Mouse (Mus musculus): ENCODE measurements around the gene Blm. TPM values are rescaled to one million over a fixed set of nuclear protein-coding genes. Genes with fewer than 3 reads are reported as not detected.
"Not testable (repeated sequence)": the region's sequence is repeated elsewhere in the genome, so short reads cannot be mapped to it uniquely, and the experiment has no call there.

Gene Blm
- polyA plus RNA-seq, 1 experiment from 2014 or later = 35.6 TPM

GRCm38 (mm10) chr7:80507697-80508096 lies 27.2 kb downstream of the Blm start:
- H3K4me3 ChIP-seq; H3K27me3 ChIP-seq (ENCODE audit: insufficient read depth, poor library complexity, severe bottlenecking); DNase-seq (ENCODE audit: low spot score); H3K4me1 ChIP-seq; H3K27ac ChIP-seq; H3K9me3 ChIP-seq: not testable (repeated sequence)
- H3K36me3 ChIP-seq = peaks cover 92% of the 10 kb centered on the region
- 96% methylated on average over 26 of the region's 26 CpGs for WGBS

DNA sequence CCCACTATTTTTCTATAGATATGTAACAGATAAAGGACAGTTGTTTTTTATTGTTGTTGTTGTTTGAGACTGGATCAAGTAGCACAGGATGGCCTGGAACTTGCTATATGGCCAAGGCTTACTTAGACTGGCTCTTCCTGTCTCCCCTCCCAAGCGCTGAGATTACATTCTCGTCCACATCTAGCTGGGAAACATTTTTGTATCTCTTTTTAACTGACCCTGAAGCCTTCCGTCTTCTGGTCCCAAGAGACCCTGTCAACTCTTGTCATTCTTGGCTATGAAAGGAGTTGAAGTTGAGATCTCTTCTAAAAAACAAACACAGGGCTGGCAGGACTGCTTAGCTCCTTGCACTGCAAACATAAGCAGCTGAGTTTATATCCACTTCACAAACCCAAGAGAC lies 28.9 kb downstream of the Blm start:
- DNase-seq (ENCODE audit: low spot score) = no peak
- Histone ChIP-seq H3K4me3 (no peak overlapping the region), H3K9me3 (no peaks in the 10 kb centered on the region), H3K27ac (no peak overlapping the region), H3K4me1 (no peaks in the 10 kb centered on the region), H3K27me3 (ENCODE audit: insufficient read depth, poor library complexity, severe bottlenecking) (no peaks in the 10 kb centered on the region), H3K36me3 (peaks cover 90% of the 10 kb centered on the region)
- 60% methylated on average over 3 of the region's 3 CpGs for WGBS

- H3K27ac ChIP-seq = no peak overlapping the region
- H3K4me3 ChIP-seq = no peak overlapping the region
- 87% methylated on average over 3 of the region's 3 CpGs for whole genome bisulfite sequencing
- no peaks in the 10 kb centered on the region for H3K27me3 ChIP-seq (ENCODE audit: insufficient read depth, poor library complexity, severe bottlenecking)
- H3K36me3 ChIP-seq = peaks cover 87% of the 10 kb centered on the region
- H3K9me3 ChIP-seq = no peaks in the 10 kb centered on the region
- no peaks in the 10 kb centered on the region for H3K4me1 ChIP-seq
- DNase-seq (ENCODE audit: low spot score) = no peak
These were observed 30.0 kb downstream of the Blm start for GRCm38 (mm10) chr7:80504920-80505319.

DNA sequence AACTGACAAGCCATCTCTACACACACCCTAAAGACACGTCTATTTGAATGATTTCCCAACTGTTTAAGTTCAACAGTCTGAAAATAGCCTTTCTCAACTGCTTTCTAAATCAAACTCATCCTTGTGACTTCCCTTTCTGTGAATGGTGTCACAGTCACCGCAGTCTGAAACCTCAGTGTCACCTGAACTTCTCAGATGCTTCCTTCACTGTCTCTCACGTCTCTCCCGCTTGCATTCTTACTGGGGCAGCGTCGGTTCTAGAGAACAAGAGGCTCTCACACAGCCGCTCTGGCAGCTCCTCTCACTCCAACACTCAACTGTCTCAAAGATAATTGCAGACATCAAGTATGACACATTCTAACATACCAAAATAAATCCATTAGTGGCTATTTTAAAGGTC lies 33.9 kb downstream of the Blm start:
- H3K27ac ChIP-seq = no peak overlapping the region
- H3K36me3 ChIP-seq = peaks cover 64% of the 10 kb centered on the region
- no peak overlapping the region for H3K4me3 ChIP-seq
- H3K4me1 ChIP-seq = no peaks in the 10 kb centered on the region
- no peaks in the 10 kb centered on the region for H3K9me3 ChIP-seq
- 52% methylated on average over 7 of the region's 7 CpGs for WGBS
- DNase-seq (ENCODE audit: low spot score) = no peak
- H3K27me3 ChIP-seq (ENCODE audit: insufficient read depth, poor library complexity, severe bottlenecking) = no peaks in the 10 kb centered on the region

- H3K4me3 ChIP-seq = no peak overlapping the region
- no peaks in the 10 kb centered on the region for H3K9me3 ChIP-seq
- DNase-seq (ENCODE audit: low spot score) = no peak
- peaks cover 58% of the 10 kb centered on the region for H3K36me3 ChIP-seq
- H3K27ac ChIP-seq = no peak overlapping the region
- H3K27me3 ChIP-seq (ENCODE audit: insufficient read depth, poor library complexity, severe bottlenecking) = no peaks in the 10 kb centered on the region
- no peaks in the 10 kb centered on the region for H3K4me1 ChIP-seq
These were observed 34.8 kb downstream of the Blm start for GRCm38 (mm10) chr7:80500099-80500498.

DNA sequence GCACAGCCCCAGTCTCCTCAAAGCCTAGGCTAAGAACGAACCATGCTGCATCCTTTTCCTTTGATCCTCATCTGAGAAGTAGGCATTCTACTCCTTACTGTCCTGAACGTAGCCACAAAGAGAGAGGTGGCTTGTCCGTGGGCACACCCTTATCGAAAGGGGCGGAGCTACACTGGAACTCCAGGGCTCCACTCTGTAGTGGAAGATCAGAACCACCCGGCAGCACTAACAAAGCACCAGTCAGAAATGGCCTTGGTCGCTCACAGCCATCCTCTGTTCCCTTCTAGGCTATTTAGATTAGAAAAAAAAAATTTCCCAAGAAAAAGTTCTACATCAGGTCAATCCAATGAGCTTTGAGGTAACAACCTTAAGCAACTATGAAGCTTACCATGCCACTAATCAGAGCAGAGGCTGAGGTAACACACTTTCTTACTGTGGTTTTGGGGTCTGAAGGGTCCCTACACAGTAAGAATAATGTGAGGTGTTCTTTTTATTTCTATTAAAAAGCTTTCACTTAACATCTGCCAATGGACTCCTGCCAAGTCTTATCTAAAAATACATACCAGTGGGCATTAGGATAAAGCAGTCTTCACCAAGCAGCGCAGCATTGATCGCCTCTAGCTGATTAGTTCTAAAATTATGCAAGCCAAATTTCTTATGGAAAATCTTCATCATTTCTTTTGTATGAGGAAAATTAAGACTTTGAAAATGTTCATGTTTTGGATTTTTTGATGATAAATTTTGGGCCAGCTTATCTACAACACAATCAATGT lies 35.5 kb downstream of the Blm start:
- DNase-seq (ENCODE audit: low spot score) = no peak
- Histone ChIP-seq H3K36me3 (peaks cover 58% of the 10 kb centered on the region), H3K4me1 (no peaks in the 10 kb centered on the region), H3K9me3 (no peaks in the 10 kb centered on the region), H3K4me3 (no peak overlapping the region), H3K27me3 (ENCODE audit: insufficient read depth, poor library complexity, severe bottlenecking) (no peaks in the 10 kb centered on the region), H3K27ac (no peak overlapping the region)
- 77% methylated on average over 9 of the region's 9 CpGs for WGBS

- WGBS = 92% methylated on average over 3 of the region's 3 CpGs
- H3K4me3 ChIP-seq = no peak overlapping the region
- no peaks in the 10 kb centered on the region for H3K27me3 ChIP-seq (ENCODE audit: insufficient read depth, poor library complexity, severe bottlenecking)
- no peak for DNase-seq (ENCODE audit: low spot score)
- H3K36me3 ChIP-seq = peaks cover 50% of the 10 kb centered on the region
- no peaks in the 10 kb centered on the region for H3K9me3 ChIP-seq
- H3K4me1 ChIP-seq = no peaks in the 10 kb centered on the region
- no peak overlapping the region for H3K27ac ChIP-seq
These were observed 38.3 kb downstream of the Blm start for GRCm38 (mm10) chr7:80496656-80497055.

DNA sequence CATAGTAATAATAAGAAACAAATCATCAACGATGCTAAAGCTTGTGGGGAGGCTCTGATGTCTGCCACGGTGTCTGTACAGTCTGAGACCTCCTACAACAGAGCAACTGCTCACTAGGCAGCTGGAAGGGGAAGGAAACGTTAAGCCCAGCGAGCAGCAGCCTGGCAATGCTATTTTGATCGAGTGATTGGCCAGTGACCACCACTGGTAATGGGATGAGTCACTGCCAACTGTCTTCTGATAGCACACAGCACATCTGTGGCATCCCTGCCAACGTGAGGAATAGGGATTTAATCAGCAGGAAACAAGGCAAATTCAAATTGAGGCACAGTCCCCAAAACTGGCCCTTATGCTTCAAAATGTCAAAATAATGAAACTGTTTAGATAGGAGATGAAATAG lies 39.7 kb downstream of the Blm start:
- H3K27ac ChIP-seq = no peak overlapping the region
- H3K4me3 ChIP-seq = no peak overlapping the region
- 81% methylated on average over 6 of the region's 6 CpGs for WGBS
- H3K9me3 ChIP-seq = no peaks in the 10 kb centered on the region
- no peaks in the 10 kb centered on the region for H3K4me1 ChIP-seq
- H3K27me3 ChIP-seq (ENCODE audit: insufficient read depth, poor library complexity, severe bottlenecking) = no peaks in the 10 kb centered on the region
- H3K36me3 ChIP-seq = peaks cover 52% of the 10 kb centered on the region
- no peak for DNase-seq (ENCODE audit: low spot score)

- Histone ChIP-seq H3K27me3 (ENCODE audit: insufficient read depth, poor library complexity, severe bottlenecking) (no peaks in the 10 kb centered on the region), H3K27ac (no peak overlapping the region), H3K4me3 (no peak overlapping the region), H3K4me1 (no peaks in the 10 kb centered on the region), H3K36me3 (peaks cover 51% of the 10 kb centered on the region), H3K9me3 (no peaks in the 10 kb centered on the region)
- DNase-seq (ENCODE audit: low spot score) = no peak
- 90% methylated on average over 3 of the region's 3 CpGs for WGBS
These were observed 42.9 kb downstream of the Blm start for GRCm38 (mm10) chr7:80491995-80492394.

DNA sequence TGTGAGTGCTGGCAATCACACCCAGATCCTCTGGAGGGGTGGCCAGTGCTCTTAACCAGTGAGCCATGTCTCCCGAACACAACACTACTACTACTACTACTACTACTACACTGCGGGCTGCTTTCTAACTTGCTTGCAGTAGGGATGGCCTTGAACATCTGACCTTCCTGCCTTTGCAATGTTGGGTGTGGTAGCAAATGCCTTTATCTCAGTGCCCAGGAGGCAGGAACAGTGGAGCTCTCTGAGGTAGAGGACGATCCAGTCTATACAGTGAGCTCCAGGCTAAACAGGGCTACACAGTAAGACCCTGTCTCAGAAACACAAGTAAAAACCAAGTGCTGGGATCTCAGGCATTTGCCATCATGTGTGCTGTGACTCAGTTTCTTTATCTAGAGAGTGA lies 43.8 kb downstream of the Blm start:
- Histone ChIP-seq H3K27ac (no peak overlapping the region), H3K4me3 (no peak overlapping the region), H3K9me3 (no peaks in the 10 kb centered on the region), H3K27me3 (ENCODE audit: insufficient read depth, poor library complexity, severe bottlenecking) (no peaks in the 10 kb centered on the region), H3K36me3 (peaks cover 45% of the 10 kb centered on the region), H3K4me1 (no peaks in the 10 kb centered on the region)
- 80% methylated on average over 3 of the region's 3 CpGs for WGBS
- DNase-seq (ENCODE audit: low spot score) = peak; percentile 81

GRCm38 (mm10) chr7:80490351-80490750 lies 44.6 kb downstream of the Blm start:
- 98% methylated on average over 2 of the region's 2 CpGs for WGBS
- Histone ChIP-seq H3K36me3 (peaks cover 44% of the 10 kb centered on the region), H3K9me3 (no peaks in the 10 kb centered on the region)

GRCm38 (mm10) chr7:80489445-80489844 lies 45.5 kb downstream of the Blm start:
- DNase-seq (ENCODE audit: low spot score) = no peak
- 61% methylated on average over 1 of the region's 1 CpGs for WGBS
- Histone ChIP-seq H3K4me3 (no peak overlapping the region), H3K4me1 (no peaks in the 10 kb centered on the region), H3K36me3 (peaks cover 35% of the 10 kb centered on the region), H3K27ac (no peak overlapping the region), H3K27me3 (ENCODE audit: insufficient read depth, poor library complexity, severe bottlenecking) (no peaks in the 10 kb centered on the region), H3K9me3 (no peaks in the 10 kb centered on the region)

More at GRCm38 (mm10) chr7:80490351-80490750, 44.6 kb downstream of the Blm start:
- no peak overlapping the region for H3K4me3 ChIP-seq
- H3K4me1 ChIP-seq = no peaks in the 10 kb centered on the region
- H3K27ac ChIP-seq = no peak overlapping the region
- no peak for DNase-seq (ENCODE audit: low spot score)
- H3K27me3 ChIP-seq (ENCODE audit: insufficient read depth, poor library complexity, severe bottlenecking) = no peaks in the 10 kb centered on the region

DNA sequence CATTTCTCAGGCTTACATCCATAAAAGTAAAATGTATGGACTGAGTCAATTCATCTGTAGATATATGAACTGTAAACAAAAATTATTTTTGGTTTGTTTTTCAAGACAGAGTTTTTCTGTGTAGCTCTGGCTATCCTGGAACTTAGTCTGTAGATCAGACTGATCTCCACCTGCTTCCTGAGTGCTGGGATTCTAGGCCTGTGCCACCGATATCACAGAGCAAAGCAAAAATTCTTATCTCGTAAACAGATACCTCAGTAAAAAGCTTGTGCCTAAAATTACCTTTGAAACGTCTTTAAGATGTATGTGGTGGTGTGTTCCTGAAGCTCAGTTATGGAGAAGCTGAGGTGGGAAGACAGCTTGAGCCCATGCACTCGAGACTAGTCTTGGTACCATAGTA lies 47.7 kb downstream of the Blm start:
- H3K9me3 ChIP-seq = no peaks in the 10 kb centered on the region
- peaks cover 22% of the 10 kb centered on the region for H3K36me3 ChIP-seq
- 73% methylated on average over 4 of the region's 4 CpGs for WGBS
- H3K27ac ChIP-seq = no peak overlapping the region
- H3K4me3 ChIP-seq = no peak overlapping the region
- no peak for DNase-seq (ENCODE audit: low spot score)
- no peaks in the 10 kb centered on the region for H3K27me3 ChIP-seq (ENCODE audit: insufficient read depth, poor library complexity, severe bottlenecking)
- no peaks in the 10 kb centered on the region for H3K4me1 ChIP-seq

- Histone ChIP-seq H3K4me1 (no peaks in the 10 kb centered on the region), H3K4me3 (no peak overlapping the region), H3K27me3 (ENCODE audit: insufficient read depth, poor library complexity, severe bottlenecking) (no peaks in the 10 kb centered on the region), H3K27ac (no peak overlapping the region), H3K36me3 (peaks cover 34% of the 10 kb centered on the region), H3K9me3 (no peaks in the 10 kb centered on the region)
- 72% methylated on average over 7 of the region's 7 CpGs for WGBS
- DNase-seq (ENCODE audit: low spot score) = no peak
These were observed 54.8 kb downstream of the Blm start for GRCm38 (mm10) chr7:80480097-80480496.
